26 mouse cellular contexts compared by ENCODE assay signal in genomic region chr7:27314393-27314792, GRCm38 (mm10). TPM values are rescaled to one million over a fixed set of nuclear protein-coding genes. Genes with fewer than 3 reads are reported as not detected.
DNase-seq lines count a peak whose midpoint lies in the region; ATAC-seq and TF ChIP-seq lines count a peak whose summit lies in the region.
"Had no signal": no experiment of that assay in that cellular context is flagged by ENCODE, and none has a peak within 500 bp of the region (broad histone marks: within the 10 kb centered on the region; RNA-seq: fewer than 3 reads in every experiment).

No protein-coding gene starts in this region.

- H3K36me3 ChIP-seq in hindbrain, postnatal 0 days (ENCODE audit: insufficient read depth, low read length): no peaks in the 10 kb centered on the region
- H3K36me3 ChIP-seq in hindbrain, embryonic 13.5 days: peaks cover 4% of the 10 kb centered on the region; the same call in 1 of the 2 replicates
- no peaks in the 10 kb centered on the region for H3K36me3 ChIP-seq in liver, postnatal 0 days (replicated peaks; ENCODE audit: insufficient read depth, low read length)
- H3K36me3 ChIP-seq in G1E (replicated peaks): no peaks in the 10 kb centered on the region
- H3K36me3 ChIP-seq in small intestine, adult 2 months (ENCODE audit: control insufficient read depth, insufficient read depth, low read length): no peaks in the 10 kb centered on the region
- H3K36me3 ChIP-seq: embryonic facial prominence, embryonic 10.5 days had no signal

- no peak overlapping the region for H3K9ac ChIP-seq in hindbrain, postnatal 0 days (replicated peaks; ENCODE audit: low read length)
- H3K9ac ChIP-seq in hindbrain, embryonic 13.5 days: no peak overlapping the region
- no peak overlapping the region for H3K9ac ChIP-seq in liver, postnatal 0 days (replicated peaks)
- H3K9ac ChIP-seq: forebrain, embryonic 12.5 days; limb, embryonic 13.5 days; midbrain, embryonic 12.5 days had no signal

- no peak overlapping the region for H3K4me2 ChIP-seq in hindbrain, postnatal 0 days (ENCODE audit: low read depth, low read length)
- no peak overlapping the region for H3K4me2 ChIP-seq in hindbrain, embryonic 13.5 days
- H3K4me2 ChIP-seq in liver, postnatal 0 days (ENCODE audit: low read depth, low read length): no peak overlapping the region
- H3K4me2 ChIP-seq: forebrain, embryonic 12.5 days; limb, embryonic 13.5 days; midbrain, embryonic 12.5 days had no signal

- no peaks in the 10 kb centered on the region for H3K4me1 ChIP-seq in hindbrain, postnatal 0 days (ENCODE audit: insufficient read depth, low read length)
- peaks cover 9% of the 10 kb centered on the region for H3K4me1 ChIP-seq in hindbrain, embryonic 13.5 days (replicated peaks)
- no peaks in the 10 kb centered on the region for H3K4me1 ChIP-seq in liver, postnatal 0 days (ENCODE audit: insufficient read depth)
- H3K4me1 ChIP-seq in G1E (ENCODE audit: insufficient read depth, low read depth, low read length): peaks cover 13% of the 10 kb centered on the region
- H3K4me1 ChIP-seq in small intestine, adult 2 months (ENCODE audit: control insufficient read depth, insufficient read depth, insufficient read length, low read length): peaks cover 3% of the 10 kb centered on the region

- no peaks in the 10 kb centered on the region for H3K27me3 ChIP-seq in hindbrain, postnatal 0 days (ENCODE audit: insufficient read depth, low read length)
- H3K27me3 ChIP-seq in hindbrain, embryonic 13.5 days: peaks cover 24% of the 10 kb centered on the region
- H3K27me3 ChIP-seq in liver, postnatal 0 days (ENCODE audit: insufficient read depth, low read length): peaks cover 10% of the 10 kb centered on the region; the same call in 1 of the 2 replicates
- peaks cover 27% of the 10 kb centered on the region for H3K27me3 ChIP-seq in G1E (ENCODE audit: insufficient read depth, low read length)
- H3K27me3 ChIP-seq in small intestine, adult 2 months (ENCODE audit: control insufficient read depth, insufficient read depth, low read length): no peaks in the 10 kb centered on the region
- H3K27me3 ChIP-seq: Patski had no signal

- 0 out of 2 replicates have a peak, but pooled peaks have one; percentile 23 for TF ChIP-seq CTCF in hindbrain, postnatal 0 days (IDR thresholded peaks at IDR 0.05; ENCODE audit: low read depth)
- TF ChIP-seq CTCF in liver, postnatal 0 days (IDR thresholded peaks at IDR 0.05; ENCODE audit: low read depth): peak; percentile 46
- peak; percentile 14; the same call in 1 of the 2 replicates for TF ChIP-seq CTCF in G1E (IDR thresholded peaks at IDR 0.05; ENCODE audit: low read depth, low read length)
- TF ChIP-seq CTCF in small intestine, adult 2 months (IDR thresholded peaks at IDR 0.05; ENCODE audit: extremely low read depth, insufficient read length, insufficient replicate concordance, low read depth, low read length): peak; percentile 27; the same call in 1 of the 2 replicates

- no peak for TF ChIP-seq POLR2A in small intestine, adult 2 months (IDR thresholded peaks at IDR 0.05; ENCODE audit: low read depth, low read length)

- no peak for DNase-seq in hindbrain, postnatal 0 days (ENCODE audit: low spot score)
- DNase-seq in liver, postnatal 0 days: no peak
- DNase-seq in liver (no peak), G1E (ENCODE audit: low spot score) (no peak)
- DNase-seq in cerebellum, adult 11 months: no peak
- DNase-seq: adrenal gland, postnatal 36 days; cerebellum, adult 8-10 months; gastrocnemius, postnatal 14 days; heart, adult 18-20 months; kidney, adult 8-10 months; kidney, postnatal 36 days; thymus, adult 2 months had no signal

- H3K27ac ChIP-seq in hindbrain, postnatal 0 days: no peak overlapping the region
- no peak overlapping the region for H3K27ac ChIP-seq in hindbrain, embryonic 13.5 days
- H3K27ac ChIP-seq in liver, postnatal 0 days (ENCODE audit: low read depth): no peak overlapping the region
- H3K27ac ChIP-seq in small intestine, adult 2 months (ENCODE audit: insufficient read depth, low read depth, low read length): no peak overlapping the region
- H3K27ac ChIP-seq: embryonic facial prominence, embryonic 10.5 days; forebrain, embryonic 12.5 days; limb, embryonic 13.5 days; midbrain, embryonic 12.5 days had no signal

- 95% methylated on average over 3 of the region's 3 CpGs for WGBS in hindbrain, postnatal 0 days
- 98% methylated on average over 3 of the region's 3 CpGs for WGBS in hindbrain, embryonic 13.5 days
- 86% methylated on average over 3 of the region's 3 CpGs for WGBS in liver, postnatal 0 days (ENCODE audit: insufficient replicate concordance)
- 89% methylated on average over 3 of the region's 3 CpGs for WGBS in small intestine, adult 2 months

- no peak overlapping the region for H3K4me3 ChIP-seq in hindbrain, postnatal 0 days (ENCODE audit: low read length)
- H3K4me3 ChIP-seq in hindbrain, embryonic 13.5 days: no peak overlapping the region
- H3K4me3 ChIP-seq in liver, postnatal 0 days (ENCODE audit: low read depth, low read length): no peak overlapping the region
- H3K4me3 ChIP-seq in G1E (ENCODE audit: low read depth, low read length): no peak overlapping the region
- no peak overlapping the region for H3K4me3 ChIP-seq in small intestine, adult 2 months (ENCODE audit: low read depth, low read length)
- H3K4me3 ChIP-seq: embryonic facial prominence, embryonic 10.5 days; forebrain, embryonic 12.5 days; limb, embryonic 13.5 days; midbrain, embryonic 12.5 days; myocyte had no signal

- no peaks in the 10 kb centered on the region; the same call in 1 of the 2 replicates for H3K9me3 ChIP-seq in hindbrain, postnatal 0 days (ENCODE audit: low read length)
- peaks cover 11% of the 10 kb centered on the region; the same call in 1 of the 2 replicates for H3K9me3 ChIP-seq in hindbrain, embryonic 13.5 days
- H3K9me3 ChIP-seq in liver, postnatal 0 days (ENCODE audit: low read length): peaks cover 6% of the 10 kb centered on the region
- H3K9me3 ChIP-seq in G1E (replicated peaks): peaks cover 10% of the 10 kb centered on the region

- ATAC-seq in hindbrain, postnatal 0 days: no peak
- ATAC-seq in hindbrain, embryonic 13.5 days (ENCODE audit: low FRiP score): no peak
- no peak for ATAC-seq in liver, postnatal 0 days
- no peak for ATAC-seq in G1E (ENCODE audit: extremely low read depth, insufficient number of reproducible peaks, low FRiP score, poor library complexity, severe bottlenecking)
- ATAC-seq: Patski had no signal

- TF ChIP-seq EP300 in liver, postnatal 0 days (IDR thresholded peaks at IDR 0.05; ENCODE audit: low read depth): no peak

RNA-seq across cellular contexts. Expression of gene Ltbp4, which starts 23.1 kb away (rescaled TPM):
- 34.8 and 41.2 TPM in 2 replicates for total RNA-seq in hindbrain, postnatal 0 days (2014; rRNA removed)
- polyA plus RNA-seq in hindbrain, postnatal 0 days (2015; fragmentation: Nextera tagmentation; extraction: Ambion mirVana): 10.5 and 10.6 TPM in 2 replicates
- polyA plus RNA-seq in hindbrain, embryonic 13.5 days (2015; fragmentation: Nextera tagmentation; extraction: Ambion mirVana): 5.4 and 6.0 TPM in 2 replicates
- 7.2 and 9.2 TPM in 2 replicates for polyA plus RNA-seq in liver, postnatal 0 days (2015; fragmentation: Nextera tagmentation; extraction: Ambion mirVana)
- total RNA-seq in G1E (2014; fragmentation: Nextera tagmentation) (0.39 and 9.1 TPM in 2 replicates), G1E (2017) (0.06 and 0.16 TPM in 2 replicates)
- polyA plus RNA-seq in G1E (2012): 1.0 and 1.5 TPM in 2 replicates
- polyA plus RNA-seq in small intestine, adult 2 months (2012; rRNA removed): 136 and 163 TPM in 2 replicates
- total RNA-seq: hematopoietic stem cell, adult 5-6 weeks had no signal

RNA-seq across cellular contexts. Expression of gene Shkbp1, which starts 41.4 kb away (rescaled TPM):
- 27.0 and 31.2 TPM in 2 replicates for total RNA-seq in hindbrain, postnatal 0 days (2014; rRNA removed)
- 20.0 and 20.2 TPM in 2 replicates for polyA plus RNA-seq in hindbrain, postnatal 0 days (2015; fragmentation: Nextera tagmentation; extraction: Ambion mirVana)
- polyA plus RNA-seq in hindbrain, embryonic 13.5 days (2015; fragmentation: Nextera tagmentation; extraction: Ambion mirVana): 61.8 and 62.5 TPM in 2 replicates
- 9.5 and 10.9 TPM in 2 replicates for polyA plus RNA-seq in liver, postnatal 0 days (2015; fragmentation: Nextera tagmentation; extraction: Ambion mirVana)
- total RNA-seq in G1E (2014; fragmentation: Nextera tagmentation): 89.8 and 111 TPM in 2 replicates
- 27.4 and 29.5 TPM in 2 replicates for total RNA-seq in G1E (2017)
- polyA plus RNA-seq in G1E (2012): 218 and 220 TPM in 2 replicates
- 62.1 and 115 TPM in 2 replicates for polyA plus RNA-seq in small intestine, adult 2 months (2012; rRNA removed)

RNA-seq across cellular contexts. Expression of gene Gm20479, which starts 42.8 kb away (rescaled TPM):
- not detected in 2 replicates for total RNA-seq in hindbrain, postnatal 0 days (2014; rRNA removed)
- not detected in 2 replicates for polyA plus RNA-seq in hindbrain, postnatal 0 days (2015; fragmentation: Nextera tagmentation; extraction: Ambion mirVana)
- polyA plus RNA-seq in hindbrain, embryonic 13.5 days (2015; fragmentation: Nextera tagmentation; extraction: Ambion mirVana): not detected in 2 replicates
- polyA plus RNA-seq in liver, postnatal 0 days (2015; fragmentation: Nextera tagmentation; extraction: Ambion mirVana): 1.1 TPM in 1 of 2 replicates, not detected in the other
- total RNA-seq in G1E (2014; fragmentation: Nextera tagmentation): not detected in 2 replicates
- total RNA-seq in G1E (2017): 1.3 TPM in 1 of 2 replicates, not detected in the other
- 1.2 and 1.4 TPM in 2 replicates for polyA plus RNA-seq in G1E (2012)
- polyA plus RNA-seq in small intestine, adult 2 months (2012; rRNA removed): not detected in 2 replicates
- total RNA-seq: heart, adult 18-20 months; hematopoietic stem cell, adult 5-6 weeks; layer of hippocampus, postnatal 10 days; left cerebral cortex, postnatal 14 days had no signal
- polyA plus RNA-seq: embryonic facial prominence, embryonic 10.5 days; forebrain, embryonic 12.5 days; frontal cortex, adult 2 months; heart, embryonic 16.5 days; limb, embryonic 13.5 days; neural tube, embryonic 14.5 days; thymus, adult 2 months had no signal

RNA-seq across cellular contexts. Expression of gene Numbl, which starts 56.2 kb away (rescaled TPM):
- 140 and 161 TPM in 2 replicates for total RNA-seq in hindbrain, postnatal 0 days (2014; rRNA removed)
- polyA plus RNA-seq in hindbrain, postnatal 0 days (2015; fragmentation: Nextera tagmentation; extraction: Ambion mirVana): 55.9 and 59.5 TPM in 2 replicates
- 48.4 and 49.6 TPM in 2 replicates for polyA plus RNA-seq in hindbrain, embryonic 13.5 days (2015; fragmentation: Nextera tagmentation; extraction: Ambion mirVana)
- polyA plus RNA-seq in liver, postnatal 0 days (2015; fragmentation: Nextera tagmentation; extraction: Ambion mirVana): 1.1 and 1.2 TPM in 2 replicates
- total RNA-seq in G1E (2014; fragmentation: Nextera tagmentation) (2.9 and 4.5 TPM in 2 replicates), G1E (2017) (1.3 and 1.6 TPM in 2 replicates)
- polyA plus RNA-seq in G1E (2012): 5.7 TPM in 2 replicates
- 8.3 and 9.0 TPM in 2 replicates for polyA plus RNA-seq in small intestine, adult 2 months (2012; rRNA removed)

Comparison
In these comparisons a context has a peak if more than half of its experiments do, and no peak if none do; other contexts are left out.
1. RNA of gene Ltbp4, which starts 23.1 kb away (polyA plus RNA-seq): 136 to 163 TPM in small intestine, adult 2 months; 10.5 to 10.6 TPM in hindbrain, postnatal 0 days, 7.2 to 9.2 TPM in liver, postnatal 0 days, 5.4 to 6.0 TPM in hindbrain, embryonic 13.5 days and 1.0 to 1.5 TPM in G1E; every median in the first group is over 10 times any median in the second.
2. Peak in every context shown above with its lines, with median percentiles within 50 percentile points of each other: CTCF ChIP-seq.